Mouse (Mus musculus) forebrain, postnatal 0 days (tissue): ENCODE results near the gene Samd10. TPM values are rescaled to one million over a fixed set of nuclear protein-coding genes. Genes with fewer than 3 reads are reported as not detected.

Experiments
- ATAC-seq: fragments of 200-750 bp; cut with Nextera tagmentation; 2 replicates; pipeline ENCODE4 v1.8.0; 2017; ENCODE audit warnings: mild to moderate bottlenecking, moderate library complexity
- DNase-seq: peaks from one replicate; pipeline ENCODE4 v3.0.0-alpha.2; 2015
- H3K27ac ChIP-seq: fragments of 300-500 bp; sonication (generic); 2 replicates; pipeline ENCODE4 v1.5.1; 2014; ENCODE audit warnings: low read depth, mild to moderate bottlenecking, antibody characterized with exemption, low read length, moderate library complexity, mixed read lengths
- H3K27me3 ChIP-seq: fragments of 300-500 bp; sonication (generic); 2 replicates; pipeline ENCODE4 v1.6.1; 2014; ENCODE audit warnings: mild to moderate bottlenecking, low read length, mixed read lengths; ENCODE audit not compliant: insufficient read depth
- H3K36me3 ChIP-seq: fragments of 300-500 bp; sonication (generic); 2 replicates; pipeline ENCODE4 v1.6.1; 2014; ENCODE audit warnings: mild to moderate bottlenecking, moderate library complexity; ENCODE audit not compliant: insufficient read depth
- H3K4me1 ChIP-seq: fragments of 300-500 bp; sonication (generic); 2 replicates; pipeline ENCODE4 v1.6.1; 2014; ENCODE audit warnings: antibody characterized with exemption; ENCODE audit not compliant: insufficient read depth
- H3K4me2 ChIP-seq: fragments of 300-500 bp; sonication (generic); 2 replicates; pipeline ENCODE4 v1.6.1; 2014; ENCODE audit warnings: low read depth, mild to moderate bottlenecking, moderate library complexity
- H3K4me3 ChIP-seq: fragments of 300-500 bp; sonication (generic); 2 replicates; pipeline ENCODE4 v1.5.1; 2014; ENCODE audit warnings: low read depth, low read length, mixed read lengths
- H3K9ac ChIP-seq: fragments of 300-500 bp; sonication (generic); 2 replicates; pipeline ENCODE4 v1.6.1; 2014; ENCODE audit warnings: mild to moderate bottlenecking
- H3K9me3 ChIP-seq: fragments of 300-500 bp; sonication (generic); 2 replicates; pipeline ENCODE4 v1.6.1; 2016; ENCODE audit warnings: low read length
- CTCF ChIP-seq: sonication (generic); IDR thresholded peaks from 2 replicates; pipeline ENCODE4 v1.5.1; 2016; ENCODE audit warnings: antibody characterized with exemption, control low read depth, low read depth
- WGBS: fragments of 180-500 bp; shearing (Covaris S2); extraction: QIAGEN DNeasy Blood & Tissue Kit; methylation state at CpG from one replicate; pipeline ENCODE4 v1.1.7; 2014; 5-methylcytosine and 5-hydroxymethylcytosine counted together
- polyA plus RNA-seq: library from polyadenylated mRNA; unstranded; fragments of >200 nt; fragmentation: Nextera tagmentation; extraction: Ambion mirVana; gene quantifications from 2 replicates; pipeline ENCODE4 v1.2.1, GENCODE M21; 2015
- total RNA-seq: library from RNA; depleted of rRNA; stranded (reverse); fragments of >200 nt; gene quantifications from 2 replicates; pipeline ENCODE4 v1.2.3, GENCODE M21; 2014

Gene Samd10
- total and polyA plus RNA-seq, 2 experiments from 2014 or later: 85.6 to 108 TPM

DNA sequence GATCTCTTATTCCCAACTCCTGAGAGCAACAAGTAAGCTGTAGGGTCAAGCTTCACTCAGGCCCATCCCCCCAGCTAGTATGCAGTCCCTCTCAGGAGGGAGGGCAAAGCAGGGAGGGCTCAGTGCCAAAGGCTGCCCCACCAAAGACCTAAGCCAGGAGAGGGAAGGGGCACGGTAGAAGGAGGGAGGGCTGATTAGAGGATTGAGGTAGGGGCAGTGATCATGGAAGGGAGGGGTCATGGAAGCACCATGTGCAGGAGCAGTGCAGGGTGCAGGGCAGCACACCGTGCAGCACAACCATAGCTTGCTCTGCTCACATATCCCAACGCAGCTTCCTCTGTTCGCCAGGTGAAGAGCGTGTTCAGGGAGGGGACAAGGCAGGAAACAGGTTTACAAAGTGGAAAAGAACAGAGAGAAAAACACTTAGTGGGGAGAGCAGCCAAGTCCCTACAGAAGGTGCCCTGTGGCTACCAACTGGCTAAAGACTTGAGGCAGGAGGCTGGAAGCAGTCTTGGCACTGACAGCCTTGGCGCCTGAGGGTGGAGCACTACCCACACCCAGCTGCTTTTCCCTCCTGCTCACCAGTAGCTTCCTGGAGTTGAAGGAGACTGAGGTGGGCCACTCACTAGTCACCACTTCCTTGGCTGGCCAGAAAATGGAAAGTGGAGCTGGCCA, 28.0 kb downstream of the Samd10 start:
- Histone ChIP-seq H3K4me2 (no peak overlapping the region), H3K36me3 (0 out of 2 replicates have a peak, but pooled peaks cover 3% of the 10 kb centered on the region), H3K9ac (no peak overlapping the region), H3K9me3 (no peaks in the 10 kb centered on the region), H3K4me3 (no peak overlapping the region), H3K27me3 (no peaks in the 10 kb centered on the region), H3K27ac (no peak overlapping the region), H3K4me1 (no peaks in the 10 kb centered on the region)
- no peak for ATAC-seq
- WGBS: 73% methylated on average over 6 of the region's 6 CpGs
- TF ChIP-seq CTCF: no peak
- DNase-seq: no peak

DNA sequence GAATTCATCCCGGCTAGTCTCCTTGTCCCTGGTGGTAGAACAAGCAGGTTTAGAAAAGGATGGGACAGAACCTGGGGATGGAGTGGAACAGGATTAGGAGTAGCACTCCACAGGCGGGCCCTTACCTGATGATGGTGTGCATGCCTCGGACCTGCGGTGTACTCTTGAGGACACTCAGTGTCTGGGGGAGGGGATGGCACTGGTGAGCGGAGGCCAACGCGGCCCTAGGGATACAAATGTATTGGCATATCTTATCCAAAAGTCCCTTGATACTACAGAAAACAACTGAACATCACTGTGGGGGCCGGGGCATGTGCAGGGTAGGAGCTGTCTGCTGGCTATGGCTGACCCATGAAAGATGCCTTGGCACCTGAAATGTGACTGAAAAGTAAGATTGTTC, 28.6 kb downstream of the Samd10 start:
- no peak for DNase-seq
- no peaks in the 10 kb centered on the region for H3K9me3 ChIP-seq
- 0 out of 2 replicates have a peak, but pooled peaks cover 3% of the 10 kb centered on the region for H3K36me3 ChIP-seq
- ATAC-seq: no peak
- WGBS: 91% methylated on average over 8 of the region's 8 CpGs
- no peak overlapping the region for H3K4me2 ChIP-seq
- no peak for TF ChIP-seq CTCF
- H3K4me3 ChIP-seq: no peak overlapping the region
- no peak overlapping the region for H3K27ac ChIP-seq
- no peaks in the 10 kb centered on the region for H3K27me3 ChIP-seq
- H3K4me1 ChIP-seq: no peaks in the 10 kb centered on the region
- no peak overlapping the region for H3K9ac ChIP-seq

DNA sequence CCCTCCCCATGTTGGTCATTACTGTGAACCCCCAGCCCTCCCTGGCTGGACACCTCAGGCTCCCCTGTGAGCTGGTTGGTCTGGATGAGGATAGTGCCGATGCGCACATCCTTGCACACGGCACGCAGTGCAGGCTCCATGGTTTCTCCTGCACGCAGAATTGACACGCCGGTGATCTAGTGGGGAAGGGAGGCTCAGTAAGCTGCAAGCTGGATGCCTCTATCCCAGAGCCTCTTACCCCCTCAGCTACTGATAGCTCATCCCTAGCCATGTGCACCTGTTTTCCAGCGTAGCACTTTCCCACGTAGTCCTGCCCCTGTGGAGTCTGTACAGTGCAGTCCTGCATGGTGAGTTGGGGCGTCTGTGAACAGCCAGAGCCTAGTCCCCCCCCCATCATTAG, 29.2 kb downstream of the Samd10 start:
- H3K27ac ChIP-seq: no peak overlapping the region
- H3K4me1 ChIP-seq: no peaks in the 10 kb centered on the region
- H3K9ac ChIP-seq: no peak overlapping the region
- DNase-seq: no peak
- no peak overlapping the region for H3K4me2 ChIP-seq
- H3K27me3 ChIP-seq: no peaks in the 10 kb centered on the region
- H3K36me3 ChIP-seq: 0 out of 2 replicates have a peak, but pooled peaks cover 3% of the 10 kb centered on the region
- TF ChIP-seq CTCF: no peak
- no peaks in the 10 kb centered on the region for H3K9me3 ChIP-seq
- 91% methylated on average over 10 of the region's 10 CpGs for WGBS
- no peak overlapping the region for H3K4me3 ChIP-seq
- ATAC-seq: no peak

DNA sequence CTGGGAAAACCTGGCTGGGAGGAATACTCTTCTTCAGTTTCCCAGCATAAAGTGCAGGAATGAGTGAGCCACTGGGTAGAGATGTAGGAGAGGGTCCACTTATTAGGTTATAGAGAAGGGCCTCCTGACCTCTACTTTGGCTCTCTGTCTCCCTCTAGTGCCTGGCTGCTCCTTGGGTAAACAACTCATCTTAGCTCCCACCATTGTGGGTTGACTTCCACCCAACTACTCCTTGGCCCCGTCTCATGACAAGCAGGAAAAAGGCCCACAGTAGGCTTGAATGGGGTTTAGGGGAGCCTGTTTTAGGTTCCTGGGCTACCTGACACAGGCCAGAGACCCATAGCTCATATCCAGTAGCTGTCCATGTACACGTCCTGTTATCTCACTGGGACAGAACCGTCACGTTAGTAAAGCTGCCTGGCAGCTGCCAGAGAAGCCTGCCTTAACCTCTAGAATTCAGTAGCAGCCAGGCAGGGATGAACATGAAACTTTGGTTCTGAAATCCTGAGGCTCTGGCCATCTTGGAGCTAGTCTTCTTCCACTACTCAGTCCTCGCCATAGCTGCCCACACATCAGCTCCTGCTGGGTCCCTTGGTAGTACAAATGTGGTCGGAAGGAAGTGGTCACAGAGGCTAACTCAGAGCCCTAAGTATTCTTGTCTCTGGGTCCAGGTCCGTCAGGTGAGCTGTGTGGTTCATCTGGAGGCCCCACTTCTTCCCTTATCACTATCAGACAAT, 30.6 kb downstream of the Samd10 start:
- TF ChIP-seq CTCF: peak; percentile 50
- ATAC-seq (no peak), DNase-seq (no peak)
- Histone ChIP-seq H3K4me3 (no peak overlapping the region), H3K9ac (no peak overlapping the region), H3K27me3 (no peaks in the 10 kb centered on the region), H3K4me1 (no peaks in the 10 kb centered on the region), H3K27ac (no peak overlapping the region), H3K9me3 (no peaks in the 10 kb centered on the region), H3K36me3 (0 out of 2 replicates have a peak, but pooled peaks cover 3% of the 10 kb centered on the region), H3K4me2 (no peak overlapping the region)
- 83% methylated on average over 7 of the region's 7 CpGs for WGBS

DNA sequence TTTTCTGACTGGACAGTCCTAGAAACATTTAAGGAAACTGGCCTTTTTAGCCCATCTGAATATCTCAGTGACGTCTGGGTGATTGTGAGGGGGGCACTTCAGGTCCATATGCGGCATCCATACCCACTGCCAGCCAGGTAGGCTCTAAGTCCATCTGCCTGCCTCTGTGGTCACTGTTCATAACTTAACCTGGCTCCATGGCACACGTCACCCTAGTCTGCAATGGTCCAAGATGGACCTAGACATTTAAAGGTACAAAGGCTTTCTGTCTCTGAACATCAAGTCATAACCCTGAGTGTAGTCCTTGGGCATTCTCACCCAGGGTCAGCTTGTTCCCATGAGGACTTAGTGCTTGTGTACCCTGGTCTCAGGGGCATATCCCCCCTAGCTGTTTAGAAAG, 31.7 kb downstream of the Samd10 start:
- Histone ChIP-seq H3K36me3 (no peaks in the 10 kb centered on the region), H3K4me1 (no peaks in the 10 kb centered on the region), H3K4me2 (no peak overlapping the region), H3K27ac (no peak overlapping the region), H3K9ac (no peak overlapping the region), H3K9me3 (no peaks in the 10 kb centered on the region), H3K27me3 (no peaks in the 10 kb centered on the region), H3K4me3 (no peak overlapping the region)
- DNase-seq: no peak
- ATAC-seq: no peak
- WGBS: 84% methylated on average over 3 of the region's 3 CpGs
- TF ChIP-seq CTCF: no peak

DNA sequence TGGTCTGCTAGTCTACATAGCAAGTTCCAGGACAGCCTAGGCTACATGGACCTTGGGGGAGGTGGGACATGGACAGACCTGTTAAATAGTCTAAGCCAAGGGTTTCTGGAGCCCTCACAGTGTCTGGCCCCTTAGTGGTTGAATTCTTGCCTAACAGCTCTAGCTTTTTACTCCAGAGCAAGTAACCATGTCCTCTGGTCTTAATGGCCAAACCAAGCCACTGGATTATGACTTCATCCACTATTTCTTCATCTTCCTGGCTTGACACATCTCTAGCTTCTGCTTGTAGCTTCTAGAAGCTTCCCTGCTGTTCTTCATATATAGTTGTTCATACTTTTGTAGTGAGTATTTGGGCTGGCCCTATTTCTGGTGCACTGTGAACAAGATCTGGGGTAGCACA, 45.2 kb downstream of the Samd10 start:
- Histone ChIP-seq H3K4me1 (no peaks in the 10 kb centered on the region), H3K36me3 (peaks cover 47% of the 10 kb centered on the region), H3K4me3 (no peak overlapping the region), H3K27me3 (no peaks in the 10 kb centered on the region), H3K9me3 (no peaks in the 10 kb centered on the region), H3K4me2 (no peak overlapping the region), H3K9ac (no peak overlapping the region), H3K27ac (no peak overlapping the region)
- DNase-seq (no peak), ATAC-seq (no peak)
- no peak for TF ChIP-seq CTCF

DNA sequence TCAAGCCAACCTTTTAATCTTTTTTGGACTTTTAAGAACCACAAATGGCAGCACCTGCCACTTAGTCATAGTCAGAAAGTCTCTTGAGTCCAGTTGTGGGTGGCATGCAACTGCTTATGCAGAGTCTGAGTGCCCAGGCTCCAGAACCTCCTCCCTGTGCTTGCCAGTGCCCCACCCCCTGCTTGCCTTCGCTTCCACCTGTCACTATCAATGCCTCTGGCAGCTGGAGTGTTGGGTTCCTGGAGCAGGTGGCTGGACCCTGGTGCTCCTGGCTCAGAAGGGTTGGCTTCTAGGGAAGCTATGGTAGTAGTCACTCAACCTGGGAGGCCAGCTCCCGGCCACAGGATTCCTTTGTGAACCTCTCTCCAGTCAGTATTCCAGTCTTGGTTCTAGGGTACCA, 48.8 kb downstream of the Samd10 start:
- no peak overlapping the region for H3K4me2 ChIP-seq
- peaks cover 70% of the 10 kb centered on the region for H3K36me3 ChIP-seq
- 96% methylated on average over 2 of the region's 2 CpGs for WGBS
- H3K27ac ChIP-seq: no peak overlapping the region
- H3K4me3 ChIP-seq: no peak overlapping the region
- ATAC-seq: no peak
- H3K27me3 ChIP-seq: no peaks in the 10 kb centered on the region
- H3K4me1 ChIP-seq: no peaks in the 10 kb centered on the region
- no peaks in the 10 kb centered on the region for H3K9me3 ChIP-seq
- H3K9ac ChIP-seq: no peak overlapping the region
- no peak for DNase-seq
- TF ChIP-seq CTCF: no peak
